Mouse (Mus musculus): Measurements from ENCODE around the gene Adgrg1.

- no peak for TF ChIP-seq POLR2A (IDR thresholded peaks at IDR 0.05; ENCODE audit: insufficient read depth, low read depth, low read length)
- no peak for TF ChIP-seq EP300 (IDR thresholded peaks at IDR 0.05; ENCODE audit: insufficient read depth, low read depth, low read length)
Measured at GRCm38 (mm10) chr8:94994006-94994405, 19.5 kb downstream of the Adgrg1 start.
